Mouse (Mus musculus): ENCODE measurements around the gene Nin.

GRCm38 (mm10) chr12:70050699-70051098, 62.8 kb downstream of the Nin start:
- TF ChIP-seq POLR2A (IDR thresholded peaks at IDR 0.05; ENCODE audit: insufficient read length, low read depth) (no peak), E2F4 (IDR thresholded peaks at IDR 0.05; ENCODE audit: insufficient read depth) (no peak), TCF12 (IDR thresholded peaks at IDR 0.05; ENCODE audit: insufficient read depth, poor library complexity, severe bottlenecking) (no peak), MAX (IDR thresholded peaks at IDR 0.05; ENCODE audit: low read depth) (no peak), SRF (IDR thresholded peaks at IDR 0.05; ENCODE audit: control insufficient read depth, insufficient read length, low read depth) (no peak), USF1 (IDR thresholded peaks at IDR 0.05; ENCODE audit: low read depth) (no peak), MYOG (IDR thresholded peaks at IDR 0.05; ENCODE audit: control insufficient read depth in 1 of 3, insufficient read depth in 1 of 3, insufficient read length in 2 of 3, low read depth in 2 of 3) (no peak), MYOD1 (IDR thresholded peaks at IDR 0.05; ENCODE audit: control insufficient read depth in 1 of 3, insufficient read length in 2 of 3, low read depth in 2 of 3) (no peak), REST (IDR thresholded peaks at IDR 0.05; ENCODE audit: insufficient read depth, insufficient read length) (no peak), CEBPB (IDR thresholded peaks at IDR 0.05; ENCODE audit: insufficient read depth, poor library complexity, severe bottlenecking) (no peak)
